Mouse (Mus musculus): Measurements from ENCODE around the gene Tpst2.

The Tpst2 gene

GRCm38 (mm10) chr5:112335473-112335872 lies 59.0 kb downstream of the Tpst2 start:
- peak; percentile 35 for DNase-seq (ENCODE audit: low spot score)

- DNase-seq (ENCODE audit: low spot score), result no peak
Observed at GRCm38 (mm10) chr5:112337004-112337403, 60.5 kb downstream of the Tpst2 start.

DNA sequence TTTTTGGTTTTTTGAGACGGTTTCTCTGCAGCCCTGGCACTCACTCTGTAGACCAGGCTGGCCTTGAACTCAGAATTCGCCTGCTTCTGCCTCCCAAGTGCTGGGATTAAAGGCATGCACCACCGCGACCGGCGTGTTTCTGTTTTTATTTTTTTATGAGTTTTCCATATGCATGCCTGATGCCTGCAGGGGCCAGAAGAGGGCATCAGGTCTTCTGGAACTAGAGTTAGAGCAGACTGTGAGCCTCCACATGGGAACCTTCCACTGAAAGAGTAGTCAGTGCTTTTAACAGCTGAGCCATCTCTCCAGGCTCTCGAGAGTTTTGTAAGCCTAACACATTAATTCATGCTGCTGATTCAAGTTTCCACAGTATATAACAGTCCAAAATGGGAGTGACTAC lies 62.7 kb downstream of the Tpst2 start:
- DNase-seq (ENCODE audit: low spot score), result no peak

GRCm38 (mm10) chr5:112342463-112343204 lies 66.1 kb downstream of the Tpst2 start, which contains the start of the genes Srrd and Hps4:
Srrd (minus strand) TSS chr5:112343040.
Hps4 (plus strand) TSS chr5:112343083.
- peak; percentile 88 for DNase-seq (ENCODE audit: low spot score)

- DNase-seq (ENCODE audit: low spot score), result no peak
Observed at GRCm38 (mm10) chr5:112343205-112343595, 66.7 kb downstream of the Tpst2 start.

DNA sequence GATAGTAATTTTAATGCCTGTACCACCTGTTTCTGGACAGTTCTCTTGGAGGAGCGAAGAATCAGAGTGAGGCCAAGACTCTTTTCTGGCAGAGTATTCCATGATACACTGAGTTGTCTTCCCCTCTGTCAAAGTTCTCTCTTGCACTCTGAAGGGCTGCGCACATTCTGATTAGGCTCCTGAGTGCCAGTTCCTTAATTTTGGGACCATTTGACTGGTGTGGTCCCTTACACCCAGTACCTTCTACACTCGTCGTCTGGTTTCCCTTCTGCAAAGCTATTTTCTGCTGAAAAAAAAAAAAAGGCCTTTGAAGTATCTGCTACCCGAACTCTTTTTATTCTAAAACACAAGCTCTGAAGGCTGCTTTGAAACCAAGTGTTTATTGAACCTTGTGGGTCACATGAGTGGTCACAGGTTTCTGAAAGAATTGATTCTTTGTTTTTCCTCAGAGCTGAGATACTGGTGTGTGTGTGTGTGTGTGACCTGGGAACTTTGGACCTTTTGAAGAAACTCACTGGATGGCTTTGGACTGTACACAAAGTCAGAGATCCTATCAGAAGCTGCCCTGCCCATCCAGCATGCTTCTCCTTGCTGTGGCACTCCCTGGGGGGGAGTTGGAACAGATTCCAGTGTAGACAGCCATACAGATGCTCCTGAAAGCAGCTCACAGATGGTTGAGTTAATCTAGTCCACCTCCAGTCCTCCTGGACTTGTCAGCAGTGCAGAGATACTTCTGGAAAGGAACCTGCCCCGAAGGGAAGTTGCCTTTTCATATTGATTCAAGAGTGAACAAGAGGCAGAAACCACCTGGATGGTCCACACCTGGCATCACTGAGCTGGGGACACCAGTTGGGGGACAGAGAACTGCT lies 67.8 kb downstream of the Tpst2 start:
- no peak for DNase-seq (ENCODE audit: low spot score)

- DNase-seq (ENCODE audit: low spot score), result no peak
Observed at GRCm38 (mm10) chr5:112346211-112346965, 69.9 kb downstream of the Tpst2 start.

- DNase-seq (ENCODE audit: low spot score), result no peak
Observed at GRCm38 (mm10) chr5:112349169-112349568, 72.7 kb downstream of the Tpst2 start.

DNA sequence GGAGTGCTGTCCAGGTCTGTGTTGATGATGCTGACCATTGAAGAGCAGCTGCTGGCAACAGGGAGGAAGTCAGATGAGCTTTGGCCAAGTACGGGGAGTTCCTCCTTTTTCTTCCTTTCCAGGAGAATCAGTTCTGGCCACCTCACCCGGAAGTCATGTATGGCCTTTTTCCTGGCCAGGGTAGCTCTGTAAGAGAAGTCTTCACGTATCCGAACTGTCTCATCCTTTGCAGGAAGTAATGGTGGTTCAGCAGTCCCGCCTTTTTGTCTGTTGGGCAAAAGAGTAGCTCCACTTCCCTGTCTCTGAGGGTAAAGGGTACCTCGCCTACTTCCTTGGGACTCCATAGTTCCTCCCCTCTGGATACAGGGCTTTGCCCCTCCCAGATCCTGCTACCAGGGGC lies 79.0 kb downstream of the Tpst2 start:
- no peak for DNase-seq (ENCODE audit: low spot score)

- no peak for DNase-seq (ENCODE audit: low spot score)
Observed at GRCm38 (mm10) chr5:112355910-112356309, 79.4 kb downstream of the Tpst2 start, which contains the start of gene Gm6583. Gm6583 (minus strand) TSS chr5:112356033.

DNA sequence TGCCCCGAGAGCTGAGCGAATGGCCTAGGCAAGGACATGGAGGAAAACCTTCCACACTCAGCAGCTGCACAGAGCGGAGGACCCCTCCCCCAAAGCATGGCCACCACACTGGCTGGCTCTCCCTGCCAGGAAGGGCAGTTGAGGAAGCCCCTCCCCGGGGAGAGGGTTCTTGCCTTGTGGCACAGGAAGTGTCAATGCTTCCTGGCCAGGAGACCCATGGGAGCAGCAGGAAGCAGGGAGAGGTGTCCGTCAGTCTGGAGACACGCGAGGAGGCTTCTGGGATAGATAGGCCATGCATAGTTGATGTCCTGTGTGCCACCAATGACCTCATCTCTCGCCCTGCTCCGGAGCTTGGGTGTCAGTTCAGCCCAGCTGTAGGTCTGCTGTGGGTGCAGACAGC lies 79.8 kb downstream of the Tpst2 start:
- DNase-seq (ENCODE audit: low spot score), result no peak

- DNase-seq (ENCODE audit: low spot score), result no peak
Observed at GRCm38 (mm10) chr5:112359520-112359919, 83.0 kb downstream of the Tpst2 start.

- no peak for DNase-seq (ENCODE audit: low spot score)
Observed at GRCm38 (mm10) chr5:112360077-112360476, 83.6 kb downstream of the Tpst2 start.

GRCm38 (mm10) chr5:112364184-112364797 lies 87.8 kb downstream of the Tpst2 start:
- DNase-seq (ENCODE audit: low spot score), result no peak
